ENCODE assay signal across 9 mouse cellular contexts in genomic region chr12:112151244-112151979, GRCm38 (mm10). TPM values are rescaled to one million over a fixed set of nuclear protein-coding genes. Genes with fewer than 3 reads are reported as not detected.
DNase-seq lines count a peak whose midpoint lies in the region; ATAC-seq and TF ChIP-seq lines count a peak whose summit lies in the region.
"Had no signal": no experiment of that assay in that cellular context is flagged by ENCODE, and none has a peak within 500 bp of the region (broad histone marks: within the 10 kb centered on the region; RNA-seq: fewer than 3 reads in every experiment).

No protein-coding gene starts in this region.

- no peaks in the 10 kb centered on the region for H3K9me3 ChIP-seq in intestine, embryonic 14.5 days (ENCODE audit: control insufficient read depth, low read length)
- H3K9me3 ChIP-seq in intestine, postnatal 0 days (ENCODE audit: control insufficient read depth), result no peaks in the 10 kb centered on the region
- H3K9me3 ChIP-seq in heart, embryonic 11.5 days (replicated peaks; ENCODE audit: control insufficient read depth, low read length), result no peaks in the 10 kb centered on the region
- H3K9me3 ChIP-seq in limb, embryonic 12.5 days, result no peaks in the 10 kb centered on the region

- WGBS in intestine, embryonic 14.5 days, result 34% methylated on average over 12 of the region's 12 CpGs
- WGBS in intestine, postnatal 0 days, result 61% methylated on average over 12 of the region's 12 CpGs
- 49% methylated on average over 12 of the region's 12 CpGs for WGBS in heart, embryonic 11.5 days (ENCODE audit: insufficient replicate concordance)
- 26% methylated on average over 12 of the region's 12 CpGs for WGBS in limb, embryonic 12.5 days
- WGBS in thymus, adult 2 months, result 67% methylated on average over 12 of the region's 12 CpGs

- H3K27me3 ChIP-seq in intestine, embryonic 14.5 days (replicated peaks; ENCODE audit: control insufficient read depth, insufficient read depth, low read length), result no peaks in the 10 kb centered on the region
- peaks cover 15% of the 10 kb centered on the region; the same call in 1 of the 2 replicates for H3K27me3 ChIP-seq in intestine, postnatal 0 days (replicated peaks; ENCODE audit: control insufficient read depth, insufficient read depth, low read length)
- H3K27me3 ChIP-seq in heart, embryonic 11.5 days (ENCODE audit: control insufficient read depth, insufficient read depth, low read length), result peaks cover 12% of the 10 kb centered on the region
- peaks cover 5% of the 10 kb centered on the region; the same call in 1 of the 2 replicates for H3K27me3 ChIP-seq in limb, embryonic 12.5 days
- H3K27me3 ChIP-seq in thymus, adult 2 months (ENCODE audit: control insufficient read depth, insufficient read depth, low read length), result peaks cover 7% of the 10 kb centered on the region

- H3K4me1 ChIP-seq in intestine, embryonic 14.5 days (replicated peaks; ENCODE audit: control insufficient read depth, insufficient read depth, low read length), result peaks cover 24% of the 10 kb centered on the region
- no peaks in the 10 kb centered on the region; the same call in 1 of the 2 replicates for H3K4me1 ChIP-seq in intestine, postnatal 0 days (replicated peaks; ENCODE audit: control insufficient read depth, insufficient read depth, low read length)
- peaks cover 40% of the 10 kb centered on the region for H3K4me1 ChIP-seq in heart, embryonic 11.5 days (ENCODE audit: control insufficient read depth, insufficient read depth, low read length)
- H3K4me1 ChIP-seq in limb, embryonic 12.5 days (replicated peaks), result peaks cover 88% of the 10 kb centered on the region
- no peaks in the 10 kb centered on the region for H3K4me1 ChIP-seq in thymus, adult 2 months (replicated peaks; ENCODE audit: control insufficient read depth, insufficient read depth, low read length)

- H3K27ac ChIP-seq in intestine, embryonic 14.5 days (ENCODE audit: low read depth), result peak overlapping the region; percentile 16; the same call in 1 of the 2 replicates
- no peak overlapping the region for H3K27ac ChIP-seq in intestine, postnatal 0 days (ENCODE audit: low read depth, low read length)
- 0 out of 2 replicates have a peak overlapping the region, but pooled peaks have one; percentile 15 for H3K27ac ChIP-seq in heart, embryonic 11.5 days (ENCODE audit: low read depth, low read length)
- H3K27ac ChIP-seq in limb, embryonic 12.5 days, result peak overlapping the region; percentile 82
- no peak overlapping the region for H3K27ac ChIP-seq in thymus, adult 2 months (ENCODE audit: control insufficient read depth, insufficient read depth, low read length)

- TF ChIP-seq CTCF in intestine, postnatal 0 days (IDR thresholded peaks at IDR 0.05; ENCODE audit: low read depth), result no peak
- TF ChIP-seq CTCF in thymus, adult 2 months (IDR thresholded peaks at IDR 0.05; ENCODE audit: borderline replicate concordance, control insufficient read depth, extremely low read depth, insufficient read depth, low read length, poor library complexity), result no peak

- no peak for ATAC-seq in intestine, embryonic 14.5 days (replicated peaks; ENCODE audit: low FRiP score, low TSS enrichment, low read depth)
- no peak for ATAC-seq in intestine, postnatal 0 days
- no peak for ATAC-seq in heart, embryonic 11.5 days (replicated peaks; ENCODE audit: insufficient number of reproducible peaks, low FRiP score, low TSS enrichment)
- ATAC-seq in limb, embryonic 12.5 days (ENCODE audit: insufficient number of reproducible peaks, insufficient read depth, low FRiP score, low TSS enrichment, low read depth), result no peak

- no peak for TF ChIP-seq POLR2A in thymus, adult 2 months (IDR thresholded peaks at IDR 0.05; ENCODE audit: control insufficient read depth, extremely low read depth, insufficient read depth, low read length, poor library complexity)

- no peak overlapping the region for H3K9ac ChIP-seq in intestine, embryonic 14.5 days (ENCODE audit: low read length)
- no peak overlapping the region for H3K9ac ChIP-seq in intestine, postnatal 0 days (ENCODE audit: low read depth, low read length)
- H3K9ac ChIP-seq in heart, embryonic 11.5 days (ENCODE audit: low read depth, low read length), result no peak overlapping the region
- peak overlapping the region; percentile 44 for H3K9ac ChIP-seq in limb, embryonic 12.5 days (replicated peaks)

- H3K4me3 ChIP-seq in intestine, embryonic 14.5 days (ENCODE audit: low read depth, low read length), result no peak overlapping the region
- H3K4me3 ChIP-seq in intestine, postnatal 0 days (ENCODE audit: low read depth, low read length), result no peak overlapping the region
- no peak overlapping the region for H3K4me3 ChIP-seq in heart, embryonic 11.5 days (ENCODE audit: low read depth, low read length)
- no peak overlapping the region for H3K4me3 ChIP-seq in limb, embryonic 12.5 days (replicated peaks)
- no peak overlapping the region for H3K4me3 ChIP-seq in thymus, adult 2 months (ENCODE audit: control insufficient read depth, insufficient read depth, low read length)

- no peak for DNase-seq in intestine, embryonic 14.5 days (ENCODE audit: low spot score)
- peak; percentile 66 for DNase-seq in neural tube, embryonic 10.5 days (ENCODE audit: extremely low spot score, low spot score)
- DNase-seq in thymus, adult 2 months, result no peak
- no peak for DNase-seq in spleen, postnatal 10 days (ENCODE audit: low spot score in 2 of 2)
- no peak for DNase-seq in frontal cortex, adult 2 months (ENCODE audit: extremely low spot score in 1 of 2, low spot score in 1 of 2)

- H3K36me3 ChIP-seq in intestine, embryonic 14.5 days (ENCODE audit: control insufficient read depth, insufficient read depth, low read length), result no peaks in the 10 kb centered on the region
- H3K36me3 ChIP-seq in intestine, postnatal 0 days (ENCODE audit: control insufficient read depth, insufficient read depth), result no peaks in the 10 kb centered on the region
- H3K36me3 ChIP-seq in heart, embryonic 11.5 days (ENCODE audit: control insufficient read depth, insufficient read depth, low read length), result no peaks in the 10 kb centered on the region
- 0 out of 2 replicates have a peak, but pooled peaks cover 5% of the 10 kb centered on the region for H3K36me3 ChIP-seq in limb, embryonic 12.5 days
- no peaks in the 10 kb centered on the region for H3K36me3 ChIP-seq in thymus, adult 2 months (ENCODE audit: control insufficient read depth, insufficient read depth, low read length)
- H3K36me3 ChIP-seq: G1E had no signal

- H3K4me2 ChIP-seq in intestine, embryonic 14.5 days (ENCODE audit: low read length), result no peak overlapping the region
- no peak overlapping the region for H3K4me2 ChIP-seq in intestine, postnatal 0 days (replicated peaks; ENCODE audit: low read depth)
- no peak overlapping the region for H3K4me2 ChIP-seq in heart, embryonic 11.5 days
- peak overlapping the region; percentile 26 for H3K4me2 ChIP-seq in limb, embryonic 12.5 days

RNA-seq across cellular contexts. Expression of gene Kif26a, which starts 5.4 kb away (rescaled TPM):
- polyA plus RNA-seq in intestine, embryonic 14.5 days (2014; fragmentation: Nextera tagmentation; extraction: Ambion mirVana), result 2.6 and 3.6 TPM in 2 replicates
- polyA plus RNA-seq in intestine, postnatal 0 days (2015; fragmentation: Nextera tagmentation; extraction: Ambion mirVana), result 0.89 and 1.1 TPM in 2 replicates
- 0.89 and 1.3 TPM in 2 replicates for polyA plus RNA-seq in heart, embryonic 11.5 days (2014; fragmentation: Nextera tagmentation; extraction: Ambion mirVana)
- 6.6 and 6.7 TPM in 2 replicates for polyA plus RNA-seq in limb, embryonic 12.5 days (2016; fragmentation: Nextera tagmentation; extraction: Ambion mirVana)
- 6.3 and 6.6 TPM in 2 replicates for polyA plus RNA-seq in thymus, adult 2 months (2012; rRNA removed)
- polyA plus RNA-seq in frontal cortex, adult 2 months (2012; rRNA removed), result 7.6 and 8.3 TPM in 2 replicates
- polyA plus RNA-seq: G1E had no signal

RNA-seq across cellular contexts. Expression of gene Aspg, which starts 44.9 kb away (rescaled TPM):
- 16.6 and 16.9 TPM in 2 replicates for polyA plus RNA-seq in intestine, embryonic 14.5 days (2014; fragmentation: Nextera tagmentation; extraction: Ambion mirVana)
- polyA plus RNA-seq in intestine, postnatal 0 days (2015; fragmentation: Nextera tagmentation; extraction: Ambion mirVana), result 14.3 and 14.4 TPM in 2 replicates
- 0.56 and 1.4 TPM in 2 replicates for polyA plus RNA-seq in heart, embryonic 11.5 days (2014; fragmentation: Nextera tagmentation; extraction: Ambion mirVana)
- polyA plus RNA-seq in limb, embryonic 12.5 days (2016; fragmentation: Nextera tagmentation; extraction: Ambion mirVana), result 3.1 and 3.4 TPM in 2 replicates
- polyA plus RNA-seq in thymus, adult 2 months (2012; rRNA removed), result 9.1 and 14.7 TPM in 2 replicates
- 5.0 and 5.1 TPM in 2 replicates for polyA plus RNA-seq in frontal cortex, adult 2 months (2012; rRNA removed)
- polyA plus RNA-seq: G1E had no signal

Comparison
In these comparisons a context has a peak if more than half of its experiments do, and no peak if none do; other contexts are left out.
1. H3K27ac ChIP-seq: peak in intestine, embryonic 14.5 days (single experiment), heart, embryonic 11.5 days (single experiment) and limb, embryonic 12.5 days (single experiment); none in intestine, postnatal 0 days (single experiment) and thymus, adult 2 months (single experiment).